20 mouse cellular contexts compared by ENCODE assay signal in genomic region chr2:156780129-156780528, GRCm38 (mm10). TPM values are rescaled to one million over a fixed set of nuclear protein-coding genes. Genes with fewer than 3 reads are reported as not detected.
DNase-seq lines count a peak whose midpoint lies in the region; ATAC-seq lines count a peak whose summit lies in the region.
"Had no signal": no experiment of that assay in that cellular context is flagged by ENCODE, and none has a peak within 500 bp of the region (broad histone marks: within the 10 kb centered on the region; RNA-seq: fewer than 3 reads in every experiment).

No protein-coding gene starts in this region.

- no peak overlapping the region for H3K27ac ChIP-seq in liver, embryonic 12.5 days
- no peak overlapping the region for H3K27ac ChIP-seq in embryonic facial prominence, embryonic 14.5 days (replicated peaks; ENCODE audit: low read depth, low read length)
- H3K27ac ChIP-seq in stomach, embryonic 14.5 days (ENCODE audit: low read length): no peak overlapping the region
- H3K27ac ChIP-seq: embryonic facial prominence, embryonic 12.5 days; hindbrain, embryonic 13.5 days; layer of hippocampus, adult 2 months; neural tube, embryonic 12.5 days had no signal

- 64% methylated on average over 9 of the region's 9 CpGs for WGBS in liver, embryonic 12.5 days (ENCODE audit: insufficient replicate concordance)
- 79% methylated on average over 9 of the region's 9 CpGs for WGBS in embryonic facial prominence, embryonic 14.5 days
- WGBS in stomach, embryonic 14.5 days: 71% methylated on average over 9 of the region's 9 CpGs

- peaks cover 28% of the 10 kb centered on the region for H3K27me3 ChIP-seq in liver, embryonic 12.5 days (replicated peaks)
- no peaks in the 10 kb centered on the region for H3K27me3 ChIP-seq in embryonic facial prominence, embryonic 14.5 days (replicated peaks; ENCODE audit: control insufficient read depth, insufficient read depth, low read length)
- H3K27me3 ChIP-seq in stomach, embryonic 14.5 days (ENCODE audit: control insufficient read depth, insufficient read depth, low read length): no peaks in the 10 kb centered on the region
- H3K27me3 ChIP-seq: embryonic facial prominence, embryonic 12.5 days; neural tube, embryonic 12.5 days had no signal

- no peaks in the 10 kb centered on the region for H3K36me3 ChIP-seq in liver, embryonic 12.5 days
- H3K36me3 ChIP-seq in embryonic facial prominence, embryonic 14.5 days (ENCODE audit: control insufficient read depth, insufficient read depth, low read length): 0 out of 2 replicates have a peak, but pooled peaks cover 2% of the 10 kb centered on the region
- H3K36me3 ChIP-seq in stomach, embryonic 14.5 days (ENCODE audit: control insufficient read depth, insufficient read depth, low read length): peaks cover 3% of the 10 kb centered on the region; the same call in 1 of the 2 replicates
- H3K36me3 ChIP-seq: embryonic facial prominence, embryonic 12.5 days; hindbrain, embryonic 13.5 days; midbrain, embryonic 10.5 days; neural tube, embryonic 12.5 days had no signal

- no peaks in the 10 kb centered on the region for H3K9me3 ChIP-seq in liver, embryonic 12.5 days (replicated peaks)
- H3K9me3 ChIP-seq in embryonic facial prominence, embryonic 14.5 days (ENCODE audit: control insufficient read depth, low read length): no peaks in the 10 kb centered on the region
- no peaks in the 10 kb centered on the region for H3K9me3 ChIP-seq in stomach, embryonic 14.5 days (ENCODE audit: control insufficient read depth, low read depth, low read length)
- H3K9me3 ChIP-seq: embryonic facial prominence, embryonic 12.5 days; hindbrain, embryonic 13.5 days; midbrain, embryonic 10.5 days; neural tube, embryonic 12.5 days had no signal

- peaks cover 93% of the 10 kb centered on the region for H3K4me1 ChIP-seq in liver, embryonic 12.5 days
- H3K4me1 ChIP-seq in embryonic facial prominence, embryonic 14.5 days (ENCODE audit: control insufficient read depth, insufficient read depth, low read length): peaks cover 13% of the 10 kb centered on the region
- H3K4me1 ChIP-seq in stomach, embryonic 14.5 days (ENCODE audit: control insufficient read depth, insufficient read depth, low read length): peaks cover 17% of the 10 kb centered on the region

- H3K9ac ChIP-seq in liver, embryonic 12.5 days: no peak overlapping the region
- no peak overlapping the region for H3K9ac ChIP-seq in embryonic facial prominence, embryonic 14.5 days (ENCODE audit: low read depth, low read length)
- no peak overlapping the region for H3K9ac ChIP-seq in stomach, embryonic 14.5 days (replicated peaks; ENCODE audit: low read depth, low read length)
- H3K9ac ChIP-seq: embryonic facial prominence, embryonic 12.5 days; hindbrain, embryonic 13.5 days; neural tube, embryonic 12.5 days had no signal

- H3K4me3 ChIP-seq in liver, embryonic 12.5 days: no peak overlapping the region
- no peak overlapping the region for H3K4me3 ChIP-seq in embryonic facial prominence, embryonic 14.5 days (ENCODE audit: low read depth, low read length)
- H3K4me3 ChIP-seq in stomach, embryonic 14.5 days (ENCODE audit: low read depth, low read length): no peak overlapping the region
- H3K4me3 ChIP-seq: embryonic facial prominence, embryonic 12.5 days; hindbrain, embryonic 13.5 days; layer of hippocampus, adult 2 months; neural tube, embryonic 12.5 days had no signal

- peak; percentile 70 for DNase-seq in heart, adult 11 months
- DNase-seq in heart, adult 9 months (ENCODE audit: low spot score in 2 of 2): no peak
- no peak for DNase-seq in liver
- no peak for DNase-seq in embryonic facial prominence, embryonic 14.5 days (ENCODE audit: low spot score)
- no peak for DNase-seq in cerebellum, postnatal 36 days
- DNase-seq in spleen, adult 12 weeks (ENCODE audit: low spot score): no peak
- DNase-seq: adrenal gland, postnatal 10 days; cerebellum, adult 11 months; cerebellum, postnatal 25 days; gastrocnemius, postnatal 10 days; kidney, adult 11 months; spleen, adult 18-20 months; thymus, postnatal 4 days had no signal

- H3K4me2 ChIP-seq in liver, embryonic 12.5 days: peak overlapping the region; percentile 63
- H3K4me2 ChIP-seq in embryonic facial prominence, embryonic 14.5 days (ENCODE audit: low read depth, low read length): 0 out of 2 replicates have a peak overlapping the region, but pooled peaks have one; percentile 1
- peak overlapping the region; percentile 24; the same call in 1 of the 2 replicates for H3K4me2 ChIP-seq in stomach, embryonic 14.5 days (replicated peaks; ENCODE audit: low read depth, low read length)
- H3K4me2 ChIP-seq: embryonic facial prominence, embryonic 12.5 days; hindbrain, embryonic 13.5 days had no signal

- ATAC-seq in liver, embryonic 12.5 days: no peak
- no peak for ATAC-seq in embryonic facial prominence, embryonic 14.5 days (ENCODE audit: low read depth)
- no peak for ATAC-seq in stomach, embryonic 14.5 days (ENCODE audit: insufficient number of reproducible peaks, insufficient read depth, low FRiP score, low read depth)

RNA-seq across cellular contexts. Expression of gene Myl9, which starts 4.9 kb away (rescaled TPM):
- polyA plus RNA-seq in liver, embryonic 12.5 days (2016; fragmentation: Nextera tagmentation; extraction: Ambion mirVana): 70.5 and 76.1 TPM in 2 replicates
- 285 and 310 TPM in 2 replicates for polyA plus RNA-seq in embryonic facial prominence, embryonic 14.5 days (2014; fragmentation: Nextera tagmentation; extraction: Ambion mirVana)
- 1,732 and 1,736 TPM in 2 replicates for polyA plus RNA-seq in stomach, embryonic 14.5 days (2014; fragmentation: Nextera tagmentation; extraction: Ambion mirVana)

RNA-seq across cellular contexts. Expression of gene Tgif2, which starts 59.7 kb away (rescaled TPM):
- 15.4 and 16.2 TPM in 2 replicates for polyA plus RNA-seq in liver, embryonic 12.5 days (2016; fragmentation: Nextera tagmentation; extraction: Ambion mirVana)
- 44.3 and 56.5 TPM in 2 replicates for polyA plus RNA-seq in embryonic facial prominence, embryonic 14.5 days (2014; fragmentation: Nextera tagmentation; extraction: Ambion mirVana)
- 67.1 and 73.7 TPM in 2 replicates for polyA plus RNA-seq in stomach, embryonic 14.5 days (2014; fragmentation: Nextera tagmentation; extraction: Ambion mirVana)

Comparison
In these comparisons a context has a peak if more than half of its experiments do, and no peak if none do; other contexts are left out.
1. H3K4me2 ChIP-seq: peak in every context shown above with its lines; median percentile 63 in liver, embryonic 12.5 days; 24 in stomach, embryonic 14.5 days; 1 in embryonic facial prominence, embryonic 14.5 days.